Mouse (Mus musculus): ENCODE measurements around the gene Zfp592.
A peak's percentile ranks its signal among the peaks of the same experiment; 100 is the strongest.

- TF ChIP-seq USF1 (IDR thresholded peaks at IDR 0.05; ENCODE audit: low read depth, low read length) (no peak), CTCF (IDR thresholded peaks at IDR 0.05 in 2 of 3, conservative IDR thresholded peaks at IDR 0.05 in 1 of 3; ENCODE audit: control insufficient read depth in 1 of 3, insufficient read depth in 1 of 3, low read depth in 2 of 3, low read length in 3 of 3, poor library complexity in 1 of 3, severe bottlenecking in 1 of 3) (peak in 2 of 3 experiments; percentile 32 to 41; a peak in 4 of 6 replicates), GABPA (IDR thresholded peaks at IDR 0.05; ENCODE audit: low read depth, low read length) (no peak), SMC3 (IDR thresholded peaks at IDR 0.05; ENCODE audit: low read depth, low read length) (peak; percentile 31; the same call in 1 of the 2 replicates), MAFK (IDR thresholded peaks at IDR 0.05; ENCODE audit: borderline replicate concordance, low read depth, low read length) (no peak), MAX (IDR thresholded peaks at IDR 0.05; ENCODE audit: low read length) (no peak)
Measured at GRCm38 (mm10) chr7:81024118-81024517, 30.6 kb downstream of the Zfp592 start.

All from MEL (cell line).